Mouse (Mus musculus): ENCODE measurements around the gene Rps12.
"Not testable (repeated sequence)": the region's sequence is repeated elsewhere in the genome, so short reads cannot be mapped to it uniquely, and the experiment has no call there.

The Rps12 gene

GRCm38 (mm10) chr10:23787062-23787821 is at the start of gene Rps12:
Rps12 (minus strand) TSS chr10:23787275.
- DNase-seq (ENCODE audit: low read depth, low spot score) = peak; percentile 99

DNA sequence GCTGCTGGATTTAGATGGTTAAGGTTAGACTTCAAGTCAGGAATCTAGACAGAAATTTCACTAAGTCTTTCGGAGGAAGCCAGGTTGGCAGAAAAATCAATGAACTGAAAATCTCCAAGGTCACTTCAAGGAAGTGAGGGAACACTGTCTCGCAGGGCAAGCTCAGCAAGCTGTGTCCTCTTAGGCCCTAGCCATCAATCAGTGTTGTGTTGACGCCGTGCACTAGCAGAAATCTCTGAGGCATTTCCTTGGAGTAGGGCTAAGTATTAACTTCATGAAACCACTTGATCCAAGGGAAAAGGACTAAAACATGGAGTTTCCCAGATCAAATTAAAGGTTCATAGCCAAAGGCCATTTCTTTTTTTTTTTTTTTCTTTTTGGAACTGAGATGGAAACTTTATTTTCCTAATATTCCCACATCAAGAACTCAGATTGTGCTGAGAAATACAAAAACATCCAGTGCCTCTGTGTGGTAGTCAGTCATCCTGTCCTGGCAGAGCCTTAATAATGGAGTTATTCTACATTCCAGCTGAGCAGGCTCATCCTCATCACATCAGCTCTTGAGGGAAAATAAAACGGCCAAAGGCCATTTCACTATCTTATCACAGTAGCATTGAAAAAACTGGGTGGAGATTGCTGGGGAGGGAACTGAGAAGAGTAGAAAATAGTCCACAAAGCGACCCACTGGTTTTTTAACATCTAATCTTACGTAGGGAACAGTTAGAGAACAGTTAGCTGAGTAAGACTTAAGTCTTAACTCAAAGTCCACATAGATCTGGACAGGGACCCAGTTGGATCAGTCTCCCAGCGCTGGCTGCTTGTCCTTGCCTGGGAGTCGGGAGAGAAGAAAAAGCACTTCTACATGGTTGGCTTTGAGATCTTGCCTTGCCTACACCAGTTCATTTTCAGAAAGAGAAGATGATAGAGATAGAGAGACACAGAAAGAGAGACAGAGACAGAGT is 49.2 kb upstream of the Rps12 start:
- DNase-seq (ENCODE audit: low read depth, low spot score) = no peak

DNA sequence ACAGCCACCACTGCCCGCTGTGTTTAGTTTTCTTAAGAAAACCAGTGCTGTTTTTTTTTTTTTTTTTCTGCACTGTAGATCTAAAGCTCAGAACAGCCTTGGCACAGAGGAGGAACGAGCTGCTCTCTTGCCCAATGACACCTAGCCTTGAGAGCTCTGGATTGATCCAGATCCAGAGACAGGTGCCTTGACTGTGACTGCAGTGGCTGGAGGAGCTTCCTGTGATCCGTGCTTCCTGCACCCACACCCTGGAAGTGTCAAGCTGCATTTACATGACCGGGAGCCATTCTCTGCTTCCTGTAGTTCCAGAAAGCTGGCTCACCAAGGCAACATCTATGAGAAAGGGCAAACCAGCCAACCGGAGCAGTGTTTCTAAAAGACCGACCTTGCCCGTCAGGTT is 39.4 kb upstream of the Rps12 start:
- DNase-seq (ENCODE audit: low read depth, low spot score) = peak; percentile 67

DNA sequence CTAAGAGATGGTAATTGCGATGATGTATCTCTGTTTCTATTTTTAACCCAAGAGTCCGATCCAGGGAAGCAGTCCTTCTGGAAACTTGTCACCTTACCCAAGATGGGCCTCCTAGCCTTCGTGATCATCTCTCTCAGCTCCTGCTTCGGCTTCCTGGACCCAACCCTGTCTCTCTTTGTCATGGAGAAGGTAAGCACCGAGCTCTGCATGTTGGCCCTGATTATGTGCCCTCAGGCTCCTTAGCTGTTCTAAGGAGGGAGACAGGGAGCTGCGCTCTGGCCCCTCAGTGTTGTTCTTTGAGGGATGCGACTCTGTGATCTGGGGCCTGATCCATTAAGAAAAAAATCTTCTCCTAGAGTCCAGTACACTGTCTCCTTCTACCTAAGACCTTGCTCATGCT is 29.2 kb upstream of the Rps12 start:
- DNase-seq (ENCODE audit: low read depth, low spot score) = peak; percentile 72

GRCm38 (mm10) chr10:23815168-23815567 is 28.1 kb upstream of the Rps12 start:
- peak; percentile 78 for DNase-seq (ENCODE audit: low read depth, low spot score)

GRCm38 (mm10) chr10:23812852-23813766 is 26.0 kb upstream of the Rps12 start:
- peak; percentile 98 for DNase-seq (ENCODE audit: low read depth, low spot score)

- no peak for DNase-seq (ENCODE audit: low read depth, low spot score)
These were observed 25.3 kb upstream of the Rps12 start for GRCm38 (mm10) chr10:23812438-23812759.

GRCm38 (mm10) chr10:23811635-23812437 is 24.8 kb upstream of the Rps12 start:
- DNase-seq (ENCODE audit: low read depth, low spot score) = peak; percentile 91

- peak; percentile 93 for DNase-seq (ENCODE audit: low read depth, low spot score)
These were observed 19.1 kb upstream of the Rps12 start for GRCm38 (mm10) chr10:23806201-23806600.

DNA sequence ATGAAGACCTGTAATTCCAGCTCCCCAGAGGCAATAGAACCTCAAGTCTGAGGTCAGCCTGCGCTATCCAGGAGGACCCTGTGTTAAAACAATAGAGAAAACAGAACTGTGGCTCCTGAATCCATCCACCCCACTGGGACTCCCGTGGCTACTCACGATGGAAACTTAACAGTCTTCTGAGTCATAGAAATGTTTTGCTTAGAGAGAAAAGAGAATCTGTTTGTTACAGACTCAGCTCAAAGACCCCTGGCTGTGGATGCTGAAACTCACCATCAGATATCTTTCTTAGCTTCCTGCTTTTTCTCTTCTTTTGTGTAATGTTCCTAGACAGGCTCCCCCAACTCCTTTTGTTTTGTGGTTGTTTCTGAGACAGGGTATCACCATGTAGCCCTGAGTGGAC is 17.6 kb upstream of the Rps12 start:
- DNase-seq (ENCODE audit: low read depth, low spot score) = no peak

DNA sequence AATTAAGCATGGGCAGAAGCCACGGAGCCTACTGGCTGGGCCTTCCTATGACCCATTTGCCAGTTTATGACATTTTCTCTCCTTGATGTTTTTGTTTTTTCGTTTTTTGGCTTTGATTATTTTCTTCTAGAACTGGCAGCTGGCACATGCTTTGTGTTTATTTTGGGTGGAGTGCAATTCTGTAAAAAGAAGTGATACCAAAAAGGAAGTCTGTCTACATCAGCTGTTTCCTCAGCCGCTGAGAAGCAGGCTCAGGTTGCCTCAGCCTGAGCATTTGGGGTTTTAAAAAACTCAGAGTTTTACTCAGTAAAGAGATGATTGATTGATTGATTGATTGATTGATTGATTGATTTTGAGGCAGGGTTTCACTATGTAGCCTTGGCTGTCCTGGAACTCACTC is 15.8 kb upstream of the Rps12 start:
- DNase-seq (ENCODE audit: low read depth, low spot score) = no peak

GRCm38 (mm10) chr10:23799933-23800332 is 12.9 kb upstream of the Rps12 start:
- DNase-seq (ENCODE audit: low read depth, low spot score) = no peak

DNA sequence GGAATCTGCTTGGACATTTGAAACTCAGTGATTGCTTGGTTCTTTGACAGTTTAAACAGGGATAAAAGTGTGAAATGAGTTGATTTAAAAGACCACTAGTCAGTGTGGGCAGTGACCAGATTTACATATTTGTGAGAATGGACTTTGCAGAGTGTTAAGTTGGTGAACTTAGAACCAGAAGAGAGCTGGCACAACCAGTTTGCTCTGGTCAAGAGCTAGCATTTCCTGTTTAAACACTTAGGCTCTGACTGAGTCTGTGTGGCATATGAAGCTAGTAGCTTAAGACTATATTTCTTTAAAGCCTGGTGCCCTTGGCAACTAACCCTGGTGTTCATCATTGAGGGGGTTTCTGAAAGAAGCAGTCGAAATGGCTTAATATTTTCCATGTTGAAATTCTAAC is 11.1 kb upstream of the Rps12 start:
- no peak for DNase-seq (ENCODE audit: low read depth, low spot score)

GRCm38 (mm10) chr10:23797606-23798005 is 10.5 kb upstream of the Rps12 start:
- DNase-seq (ENCODE audit: low read depth, low spot score) = no peak

DNA sequence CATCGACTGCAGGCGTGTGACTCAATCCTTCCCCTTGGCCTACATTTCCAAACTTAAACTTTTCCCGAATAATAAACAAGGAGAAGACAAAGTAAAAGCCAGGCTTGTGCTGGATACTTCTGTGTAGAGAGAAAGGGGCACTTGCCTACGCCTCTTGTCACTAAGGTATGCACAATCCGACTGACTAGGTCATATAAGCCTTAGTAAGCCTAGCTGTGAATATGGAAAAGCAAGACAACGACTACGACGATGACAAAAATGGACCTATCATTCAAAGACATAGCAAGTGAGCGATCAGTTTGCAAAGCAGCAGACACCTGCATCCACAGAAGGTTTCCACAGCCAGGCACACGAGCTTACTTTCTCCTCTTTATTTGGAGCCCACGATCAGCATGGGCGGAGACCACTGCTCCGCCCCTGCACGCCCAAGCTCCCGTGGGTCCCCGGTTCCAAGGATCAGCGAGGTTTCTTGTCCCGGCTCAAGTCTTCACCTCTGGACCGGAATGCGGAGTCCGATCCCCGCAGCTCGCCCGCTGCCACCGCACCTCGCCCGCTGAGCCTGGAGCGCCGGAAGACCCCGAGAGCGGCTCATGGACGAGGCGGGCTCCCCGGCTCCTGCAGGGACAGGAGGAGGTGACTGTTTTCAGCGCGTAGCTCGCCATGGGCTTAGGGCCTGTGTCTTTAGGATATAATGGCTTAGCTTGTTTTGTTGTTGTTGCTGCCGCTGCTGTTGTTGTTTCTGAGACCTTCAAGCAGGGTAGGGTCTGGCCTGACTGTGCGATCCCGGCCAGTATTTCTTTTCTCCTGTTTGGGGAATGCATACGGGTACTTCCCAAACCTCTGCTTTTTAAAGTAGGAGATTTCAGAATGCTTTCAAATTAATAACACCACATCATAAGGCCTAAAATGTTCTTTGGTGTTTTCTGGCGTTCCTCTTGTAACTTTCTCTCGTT is 9.8 kb upstream of the Rps12 start, which contains the start of gene Slc18b1:
Slc18b1 (plus strand) TSS at position 436 of the 953 bp plus-strand sequence.
- peak; percentile 69 for DNase-seq (ENCODE audit: low read depth, low spot score)

DNA sequence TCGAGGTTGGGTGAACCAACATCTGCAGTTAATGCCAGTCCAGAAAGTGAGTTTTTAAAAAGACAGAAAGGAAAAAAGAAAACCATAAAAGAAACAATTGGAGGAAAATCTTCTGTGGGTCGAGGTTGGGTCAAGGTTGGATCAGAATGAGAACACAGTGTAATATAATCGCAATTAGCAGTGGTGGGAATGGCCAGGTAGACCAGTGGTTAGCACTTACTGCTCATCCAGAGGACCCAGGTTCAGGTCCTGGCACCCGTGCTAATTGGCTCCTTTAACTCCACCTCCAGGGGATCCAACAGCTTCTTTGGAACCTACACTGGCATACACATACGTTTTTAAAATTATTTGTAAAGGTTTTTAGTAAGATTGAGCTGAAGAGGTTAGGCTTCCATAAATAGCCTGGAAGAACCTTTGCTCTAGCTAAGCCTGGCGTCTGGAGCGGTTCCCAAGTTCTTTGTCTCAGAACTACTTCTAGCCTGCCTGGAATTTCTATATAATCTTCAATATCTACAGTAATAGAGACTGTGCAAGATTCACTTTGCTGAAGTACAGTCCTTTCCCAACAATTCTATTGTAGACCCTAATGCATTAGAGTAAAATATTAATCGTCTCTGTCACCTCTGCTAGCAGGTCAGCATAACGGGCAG is 8.9 kb upstream of the Rps12 start:
- DNase-seq (ENCODE audit: low read depth, low spot score) = no peak

- no peak for DNase-seq (ENCODE audit: low read depth, low spot score)
These were observed 1.1 kb upstream of the Rps12 start for GRCm38 (mm10) chr10:23788056-23788600.

DNA sequence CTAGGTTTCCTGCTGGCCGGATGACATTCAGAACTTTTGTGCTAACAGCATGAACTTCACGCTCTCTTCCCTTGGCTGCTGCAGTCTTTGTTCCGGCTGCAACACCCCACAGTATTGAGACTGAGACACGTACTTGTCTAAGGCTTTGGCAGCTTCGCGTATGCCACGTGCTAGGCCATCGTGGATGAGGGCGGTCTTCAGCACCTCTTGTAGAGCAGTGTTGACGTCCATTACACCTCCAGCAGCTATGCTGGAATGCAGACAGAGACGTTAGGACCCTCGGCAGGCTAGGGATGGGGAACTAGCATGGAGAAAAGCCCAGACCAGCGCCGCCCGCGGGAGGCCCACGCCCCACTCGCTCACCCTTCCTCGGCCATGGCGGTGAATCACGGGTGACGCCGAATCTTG is 440 bp downstream of the Rps12 start:
- not testable (repeated sequence) for DNase-seq (ENCODE audit: low read depth, low spot score)

DNA sequence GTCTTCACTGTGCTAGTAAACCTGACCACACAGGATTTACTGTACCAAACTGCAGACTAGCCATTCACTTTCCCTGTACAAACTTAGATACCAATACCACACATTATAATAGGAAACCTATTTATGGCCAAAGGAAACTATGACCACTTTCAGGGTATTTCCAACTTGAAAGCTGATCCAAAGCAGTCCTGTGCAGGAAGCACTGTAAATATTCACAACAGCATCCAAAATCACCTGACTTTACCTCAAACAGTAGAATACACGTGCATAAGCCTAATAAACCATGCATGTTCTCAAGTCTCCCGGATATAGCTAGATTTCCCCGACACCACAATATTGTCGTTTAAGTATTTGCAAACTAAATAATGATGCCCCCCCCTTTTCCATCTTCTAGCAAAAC is 1.0 kb downstream of the Rps12 start:
- no peak for DNase-seq (ENCODE audit: low read depth, low spot score)
